Mouse (Mus musculus): ENCODE results near the gene Nmur1. TPM values are rescaled to one million over a fixed set of nuclear protein-coding genes. Genes with fewer than 3 reads are reported as not detected.

Nmur1 gene
- polyA plus RNA-seq, 1 experiment from 2014 or later = not detected

DNA sequence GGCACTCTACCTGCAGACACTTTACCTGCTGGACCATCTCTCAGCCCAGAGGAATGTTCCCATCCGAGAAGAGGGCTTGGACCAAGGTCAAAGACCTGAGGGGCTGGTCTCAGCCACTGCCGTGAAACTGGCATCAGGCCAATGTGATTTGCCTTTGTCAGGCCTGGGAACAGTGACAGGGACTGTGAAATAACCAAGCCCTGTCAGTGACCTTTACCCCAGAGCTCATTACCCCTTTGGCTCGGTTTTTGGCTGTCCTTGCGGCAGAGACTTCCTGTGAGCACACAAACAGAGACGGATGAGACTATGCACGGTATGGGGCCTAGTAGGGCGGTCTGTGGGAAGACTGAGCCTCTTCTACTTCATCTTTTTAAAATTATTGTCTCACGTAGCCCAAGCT lies 19.1 kb downstream of the Nmur1 start:
- Histone ChIP-seq H3K4me3 (ENCODE audit: low read depth, low read length) (no peak overlapping the region), H3K4me2 (ENCODE audit: low read depth, low read length, severe bottlenecking) (no peak overlapping the region), H3K27ac (ENCODE audit: low read depth, low read length) (no peak overlapping the region), H3K9ac (ENCODE audit: low read length) (no peak overlapping the region), H3K27me3 (ENCODE audit: control insufficient read depth, insufficient read depth, low read length) (no peaks in the 10 kb centered on the region), H3K4me1 (replicated peaks; ENCODE audit: control insufficient read depth, insufficient read depth, low read length) (no peaks in the 10 kb centered on the region), H3K36me3 (ENCODE audit: control insufficient read depth, insufficient read depth, low read length) (no peaks in the 10 kb centered on the region), H3K9me3 (ENCODE audit: control insufficient read depth, low read length) (no peaks in the 10 kb centered on the region)
- 85% methylated on average over 8 of the region's 8 CpGs for WGBS
- DNase-seq (ENCODE audit: low spot score) = no peak
- no peak for ATAC-seq (replicated peaks; ENCODE audit: low FRiP score)

DNA sequence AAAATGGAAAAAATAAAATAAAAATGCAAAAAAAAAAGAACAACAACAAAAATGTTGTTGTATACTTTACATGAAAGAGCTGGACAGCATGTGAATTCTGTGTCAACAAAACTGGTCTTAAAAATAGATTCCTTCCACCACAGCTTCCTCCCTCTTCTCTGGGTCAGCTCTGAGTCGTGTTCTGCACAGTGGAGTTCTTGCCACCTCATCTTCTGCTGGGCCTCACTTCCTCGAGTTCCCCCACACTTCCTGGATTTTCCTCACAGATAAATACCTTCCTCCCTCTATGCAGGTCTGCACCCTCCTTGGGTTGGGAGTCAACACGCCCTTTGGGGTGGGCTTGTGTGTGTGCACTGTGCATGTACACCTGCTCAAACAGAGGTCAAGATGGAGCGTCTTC lies 19.7 kb downstream of the Nmur1 start:
- DNase-seq (ENCODE audit: low spot score) = no peak
- H3K4me2 ChIP-seq (ENCODE audit: low read depth, low read length, severe bottlenecking) = no peak overlapping the region
- no peaks in the 10 kb centered on the region for H3K9me3 ChIP-seq (ENCODE audit: control insufficient read depth, low read length)
- no peaks in the 10 kb centered on the region for H3K27me3 ChIP-seq (ENCODE audit: control insufficient read depth, insufficient read depth, low read length)
- no peaks in the 10 kb centered on the region for H3K36me3 ChIP-seq (ENCODE audit: control insufficient read depth, insufficient read depth, low read length)
- no peak overlapping the region for H3K9ac ChIP-seq (ENCODE audit: low read length)
- ATAC-seq (replicated peaks; ENCODE audit: low FRiP score) = no peak
- H3K4me3 ChIP-seq (ENCODE audit: low read depth, low read length) = no peak overlapping the region
- WGBS = 89% methylated on average over 4 of the region's 4 CpGs
- no peak overlapping the region for H3K27ac ChIP-seq (ENCODE audit: low read depth, low read length)
- H3K4me1 ChIP-seq (replicated peaks; ENCODE audit: control insufficient read depth, insufficient read depth, low read length) = no peaks in the 10 kb centered on the region

GRCm38 (mm10) chr1:86404834-86405233 lies 21.2 kb downstream of the Nmur1 start:
- Histone ChIP-seq H3K36me3 (ENCODE audit: control insufficient read depth, insufficient read depth, low read length) (no peaks in the 10 kb centered on the region), H3K9ac (ENCODE audit: low read length) (no peak overlapping the region), H3K9me3 (ENCODE audit: control insufficient read depth, low read length) (no peaks in the 10 kb centered on the region), H3K27me3 (ENCODE audit: control insufficient read depth, insufficient read depth, low read length) (no peaks in the 10 kb centered on the region), H3K27ac (ENCODE audit: low read depth, low read length) (no peak overlapping the region), H3K4me1 (replicated peaks; ENCODE audit: control insufficient read depth, insufficient read depth, low read length) (no peaks in the 10 kb centered on the region), H3K4me3 (ENCODE audit: low read depth, low read length) (no peak overlapping the region), H3K4me2 (ENCODE audit: low read depth, low read length, severe bottlenecking) (no peak overlapping the region)
- 60% methylated on average over 5 of the region's 5 CpGs for WGBS
- DNase-seq (ENCODE audit: low spot score) (no peak), ATAC-seq (replicated peaks; ENCODE audit: low FRiP score) (no peak)

DNA sequence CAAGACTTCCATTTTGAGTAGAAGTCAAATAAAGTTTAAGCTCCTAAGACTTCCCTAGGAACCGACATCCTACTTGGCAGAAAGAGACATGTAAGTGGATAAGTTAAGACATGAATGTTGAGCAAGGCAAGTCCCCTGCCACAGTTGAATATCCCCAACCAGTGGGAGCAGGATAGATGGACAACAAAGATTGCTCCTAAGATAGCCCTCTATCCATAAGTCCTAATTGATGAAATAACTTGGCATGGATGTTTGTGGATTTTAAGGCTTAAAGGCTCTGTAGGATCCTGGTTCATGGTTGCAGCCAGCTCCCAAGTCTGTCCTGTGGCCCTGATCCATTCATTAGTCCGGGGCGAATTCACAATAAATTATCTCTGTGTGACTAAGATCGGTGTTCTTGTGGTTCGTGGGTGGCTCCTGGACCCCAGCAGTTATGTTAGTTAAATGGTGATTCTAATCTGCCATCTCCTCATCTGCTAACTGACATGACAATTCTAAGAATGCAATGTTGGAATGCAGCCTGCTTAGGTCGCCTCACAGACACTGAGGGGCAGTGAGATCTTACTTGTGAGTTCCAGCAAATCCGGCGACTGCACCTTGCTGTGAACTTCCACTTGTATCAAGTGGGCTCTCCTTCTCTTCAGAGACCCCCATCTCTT lies 25.8 kb downstream of the Nmur1 start:
- Histone ChIP-seq H3K27me3 (ENCODE audit: control insufficient read depth, insufficient read depth, low read length) (no peaks in the 10 kb centered on the region), H3K4me3 (ENCODE audit: low read depth, low read length) (no peak overlapping the region), H3K9me3 (ENCODE audit: control insufficient read depth, low read length) (no peaks in the 10 kb centered on the region), H3K4me1 (replicated peaks; ENCODE audit: control insufficient read depth, insufficient read depth, low read length) (no peaks in the 10 kb centered on the region), H3K4me2 (ENCODE audit: low read depth, low read length, severe bottlenecking) (no peak overlapping the region), H3K27ac (ENCODE audit: low read depth, low read length) (no peak overlapping the region), H3K36me3 (ENCODE audit: control insufficient read depth, insufficient read depth, low read length) (no peaks in the 10 kb centered on the region), H3K9ac (ENCODE audit: low read length) (no peak overlapping the region)
- DNase-seq (ENCODE audit: low spot score) (no peak), ATAC-seq (replicated peaks; ENCODE audit: low FRiP score) (no peak)
- 83% methylated on average over 8 of the region's 8 CpGs for WGBS

- DNase-seq (ENCODE audit: low spot score) (no peak), ATAC-seq (replicated peaks; ENCODE audit: low FRiP score) (no peak)
- Histone ChIP-seq H3K27me3 (ENCODE audit: control insufficient read depth, insufficient read depth, low read length) (no peaks in the 10 kb centered on the region), H3K4me1 (replicated peaks; ENCODE audit: control insufficient read depth, insufficient read depth, low read length) (no peaks in the 10 kb centered on the region), H3K36me3 (ENCODE audit: control insufficient read depth, insufficient read depth, low read length) (no peaks in the 10 kb centered on the region), H3K4me3 (ENCODE audit: low read depth, low read length) (no peak overlapping the region), H3K9ac (ENCODE audit: low read length) (no peak overlapping the region), H3K9me3 (ENCODE audit: control insufficient read depth, low read length) (no peaks in the 10 kb centered on the region), H3K27ac (ENCODE audit: low read depth, low read length) (no peak overlapping the region), H3K4me2 (ENCODE audit: low read depth, low read length, severe bottlenecking) (no peak overlapping the region)
- WGBS = 90% methylated on average over 3 of the region's 3 CpGs
Measured at GRCm38 (mm10) chr1:86399322-86399721, 26.7 kb downstream of the Nmur1 start.

- H3K36me3 ChIP-seq (ENCODE audit: control insufficient read depth, insufficient read depth, low read length) = no peaks in the 10 kb centered on the region
- no peak overlapping the region for H3K4me2 ChIP-seq (ENCODE audit: low read depth, low read length, severe bottlenecking)
- DNase-seq (ENCODE audit: low spot score) (no peak), ATAC-seq (replicated peaks; ENCODE audit: low FRiP score) (no peak)
- no peak overlapping the region for H3K27ac ChIP-seq (ENCODE audit: low read depth, low read length)
- WGBS = 62% methylated on average over 7 of the region's 7 CpGs
- H3K27me3 ChIP-seq (ENCODE audit: control insufficient read depth, insufficient read depth, low read length) = no peaks in the 10 kb centered on the region
- no peaks in the 10 kb centered on the region for H3K4me1 ChIP-seq (replicated peaks; ENCODE audit: control insufficient read depth, insufficient read depth, low read length)
- no peaks in the 10 kb centered on the region for H3K9me3 ChIP-seq (ENCODE audit: control insufficient read depth, low read length)
- no peak overlapping the region for H3K4me3 ChIP-seq (ENCODE audit: low read depth, low read length)
- no peak overlapping the region for H3K9ac ChIP-seq (ENCODE audit: low read length)
Measured at GRCm38 (mm10) chr1:86398222-86398621, 27.8 kb downstream of the Nmur1 start.

DNA sequence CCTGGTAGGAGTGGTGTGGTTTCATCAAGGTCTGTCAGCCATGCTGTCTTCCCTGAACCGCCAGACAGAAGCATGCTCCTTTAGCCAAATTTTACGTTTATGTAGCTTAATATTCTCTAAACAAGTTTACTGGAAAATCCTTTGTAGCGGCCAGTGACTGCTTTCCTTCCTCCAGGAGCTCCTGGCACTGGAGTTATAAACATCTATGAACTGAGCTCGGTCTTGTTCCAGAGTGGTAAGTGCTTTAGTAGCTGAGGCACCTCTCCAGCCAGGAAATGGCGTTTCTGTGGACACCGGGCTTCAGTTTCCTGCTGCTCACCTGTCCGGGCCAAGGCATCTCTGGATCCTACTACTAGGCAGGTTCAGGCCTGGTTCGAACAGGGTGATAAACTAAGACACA lies 28.4 kb downstream of the Nmur1 start:
- WGBS = 85% methylated on average over 8 of the region's 8 CpGs
- no peak for DNase-seq (ENCODE audit: low spot score)
- Histone ChIP-seq H3K9me3 (ENCODE audit: control insufficient read depth, low read length) (no peaks in the 10 kb centered on the region), H3K4me2 (ENCODE audit: low read depth, low read length, severe bottlenecking) (no peak overlapping the region), H3K27ac (ENCODE audit: low read depth, low read length) (no peak overlapping the region), H3K4me1 (replicated peaks; ENCODE audit: control insufficient read depth, insufficient read depth, low read length) (no peaks in the 10 kb centered on the region), H3K36me3 (ENCODE audit: control insufficient read depth, insufficient read depth, low read length) (no peaks in the 10 kb centered on the region), H3K9ac (ENCODE audit: low read length) (no peak overlapping the region), H3K27me3 (ENCODE audit: control insufficient read depth, insufficient read depth, low read length) (no peaks in the 10 kb centered on the region), H3K4me3 (ENCODE audit: low read depth, low read length) (no peak overlapping the region)
- ATAC-seq (replicated peaks; ENCODE audit: low FRiP score) = no peak

DNA sequence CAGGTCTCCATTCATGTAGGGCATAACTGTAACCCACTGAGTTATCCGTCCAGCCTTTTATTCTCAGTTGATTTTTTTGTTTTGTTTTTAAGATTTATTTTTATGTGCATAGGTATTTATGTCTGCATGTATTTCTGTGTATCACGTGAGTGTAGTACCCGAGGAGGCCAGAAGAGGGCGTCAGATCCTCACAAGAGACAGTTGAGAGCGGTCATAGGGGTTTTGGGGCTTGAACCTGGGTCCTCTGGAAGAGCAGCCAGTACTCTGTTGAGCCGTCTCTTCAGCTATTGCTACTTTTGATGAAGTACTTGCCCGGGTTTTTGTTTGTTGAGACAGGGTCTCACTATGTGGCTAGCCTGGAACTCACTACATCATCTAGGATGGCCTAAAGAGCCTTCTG lies 30.1 kb downstream of the Nmur1 start:
- WGBS = 76% methylated on average over 7 of the region's 7 CpGs

GRCm38 (mm10) chr1:86394246-86394645 lies 31.8 kb downstream of the Nmur1 start:
- ATAC-seq (replicated peaks; ENCODE audit: low FRiP score) (no peak), DNase-seq (ENCODE audit: low spot score) (no peak)
- Histone ChIP-seq H3K27me3 (ENCODE audit: control insufficient read depth, insufficient read depth, low read length) (no peaks in the 10 kb centered on the region), H3K27ac (ENCODE audit: low read depth, low read length) (no peak overlapping the region), H3K4me2 (ENCODE audit: low read depth, low read length, severe bottlenecking) (no peak overlapping the region), H3K9me3 (ENCODE audit: control insufficient read depth, low read length) (no peaks in the 10 kb centered on the region), H3K9ac (ENCODE audit: low read length) (no peak overlapping the region), H3K4me1 (replicated peaks; ENCODE audit: control insufficient read depth, insufficient read depth, low read length) (no peaks in the 10 kb centered on the region), H3K4me3 (ENCODE audit: low read depth, low read length) (no peak overlapping the region), H3K36me3 (ENCODE audit: control insufficient read depth, insufficient read depth, low read length) (no peaks in the 10 kb centered on the region)
- 90% methylated on average over 3 of the region's 3 CpGs for WGBS

More for the DNA sequence above, 30.1 kb downstream of the Nmur1 start:
- DNase-seq (ENCODE audit: low spot score) (no peak), ATAC-seq (replicated peaks; ENCODE audit: low FRiP score) (no peak)
- Histone ChIP-seq H3K9me3 (ENCODE audit: control insufficient read depth, low read length) (no peaks in the 10 kb centered on the region), H3K4me3 (ENCODE audit: low read depth, low read length) (no peak overlapping the region), H3K27me3 (ENCODE audit: control insufficient read depth, insufficient read depth, low read length) (no peaks in the 10 kb centered on the region), H3K4me2 (ENCODE audit: low read depth, low read length, severe bottlenecking) (no peak overlapping the region), H3K27ac (ENCODE audit: low read depth, low read length) (no peak overlapping the region), H3K36me3 (ENCODE audit: control insufficient read depth, insufficient read depth, low read length) (no peaks in the 10 kb centered on the region), H3K9ac (ENCODE audit: low read length) (no peak overlapping the region), H3K4me1 (replicated peaks; ENCODE audit: control insufficient read depth, insufficient read depth, low read length) (no peaks in the 10 kb centered on the region)

All from forebrain, embryonic 11.5 days (tissue).